Mouse (Mus musculus) heart, adult 9 months (tissue): ENCODE data around the gene Limd1.
A peak's percentile ranks its signal among the peaks of the same experiment; 100 is the strongest.
"Not testable (repeated sequence)": the region's sequence is repeated elsewhere in the genome, so short reads cannot be mapped to it uniquely, and the experiment has no call there.

Experiments used
- DNase-seq, 2 experiments: peaks; one replicate each; pipeline ENCODE4 v3.0.0; 2022; ENCODE audit warnings: low spot score in 2 of 2

Gene Limd1

DNA sequence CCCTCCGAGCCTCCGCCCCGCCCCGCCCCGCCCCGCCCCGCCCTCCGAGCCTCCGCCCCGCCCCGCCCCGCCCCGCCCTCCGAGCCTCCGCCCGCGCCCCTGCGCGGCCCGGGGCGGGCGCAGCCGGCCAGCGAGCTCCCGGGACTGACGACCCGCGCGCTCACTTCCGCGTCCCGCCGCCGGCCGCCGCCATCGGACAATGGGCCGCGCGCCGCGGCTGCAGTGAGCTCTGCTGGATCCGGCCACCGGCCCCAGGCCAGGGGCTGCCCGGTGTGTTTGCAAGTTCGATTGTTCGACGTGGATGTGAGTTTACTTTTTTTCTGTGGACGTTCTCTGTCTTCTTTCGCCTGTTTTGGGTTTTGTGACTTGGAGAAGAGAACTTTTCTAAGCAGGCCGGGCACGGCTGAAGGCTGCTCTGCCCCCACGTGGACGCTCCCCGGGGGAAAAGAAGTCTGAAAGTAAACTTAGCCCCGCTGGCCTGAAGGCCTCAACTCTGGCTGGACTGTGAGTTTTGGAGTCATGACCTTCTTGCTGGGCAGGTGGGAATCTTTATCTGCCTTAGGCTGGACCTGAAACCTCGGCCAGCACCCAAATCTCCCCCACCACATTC lies at the start of gene Limd1:
TSS of gene Limd1 (plus strand) at position 121 of the 610 bp plus-strand sequence.
- DNase-seq = peak; percentile 81

- DNase-seq = no peak
These were observed 48.6 kb upstream of the Limd1 start for GRCm38 (mm10) chr9:123429863-123430262.

DNA sequence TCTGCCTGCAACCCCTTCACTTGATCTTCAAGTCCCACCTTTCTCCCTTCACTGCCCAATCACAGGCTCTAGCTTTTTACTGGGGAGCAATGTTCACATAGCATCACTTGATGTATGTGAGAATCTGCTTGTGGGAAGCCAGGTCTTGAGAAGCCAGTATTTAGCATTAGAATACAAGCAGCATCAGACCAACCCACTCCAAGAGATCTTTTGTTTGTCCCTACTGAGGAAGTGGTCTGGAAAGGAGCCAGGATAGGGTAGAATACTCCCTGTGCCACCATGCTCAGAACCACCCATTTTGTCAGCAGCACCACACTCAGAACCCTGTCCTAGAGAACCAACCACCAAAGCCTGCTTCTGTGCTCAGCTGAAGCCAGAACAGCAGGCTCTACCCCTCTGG lies 47.5 kb upstream of the Limd1 start:
- DNase-seq = no peak

GRCm38 (mm10) chr9:123438223-123438622 lies 40.3 kb upstream of the Limd1 start:
- no peak for DNase-seq

GRCm38 (mm10) chr9:123440230-123441058 lies 38.1 kb upstream of the Limd1 start:
- DNase-seq = peak in 1 of 2 experiments; percentile 51

- not testable (repeated sequence) for DNase-seq
These were observed 31.4 kb upstream of the Limd1 start for GRCm38 (mm10) chr9:123447101-123447500.

DNA sequence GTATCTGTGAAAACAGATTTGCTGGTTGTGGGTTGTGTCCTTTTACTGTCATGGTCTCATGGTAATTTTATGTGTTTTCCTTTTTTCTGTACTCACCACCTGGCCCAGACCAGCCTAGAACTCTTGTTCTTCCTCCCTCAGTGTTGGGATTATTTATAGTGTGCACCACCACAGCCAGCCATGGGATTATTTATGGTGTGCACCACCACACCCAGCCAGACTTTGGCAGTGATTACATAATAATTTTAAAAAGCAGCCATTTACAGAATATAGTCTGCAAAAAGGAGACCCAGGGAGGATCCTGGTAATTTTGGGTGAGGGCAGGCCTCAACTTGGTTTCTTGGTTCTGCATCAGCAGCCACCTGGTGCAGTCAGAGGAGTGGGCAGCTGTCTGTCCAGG lies 29.9 kb upstream of the Limd1 start:
- DNase-seq = no peak

DNA sequence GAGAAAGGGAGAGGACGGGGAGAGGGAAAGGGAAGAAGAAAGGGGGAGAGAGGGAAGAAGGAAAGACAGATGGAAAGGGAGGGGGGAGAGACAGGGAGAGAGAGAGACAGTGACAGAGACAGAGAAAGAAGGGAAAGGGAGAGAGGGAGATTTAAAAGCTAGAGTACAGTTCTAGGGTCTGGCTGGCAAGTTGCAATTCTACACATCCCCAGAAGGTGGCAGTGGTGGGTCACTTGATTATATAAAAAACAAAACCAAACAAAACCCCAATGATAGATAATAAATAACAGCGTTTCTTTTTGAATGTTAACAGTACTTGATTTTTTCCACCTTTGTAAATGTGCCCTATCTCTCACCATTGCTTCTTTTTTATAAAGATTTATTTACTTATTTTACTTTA lies 28.3 kb upstream of the Limd1 start:
- DNase-seq = peak in 1 of 2 experiments; percentile 49

- no peak for DNase-seq
These were observed 26.7 kb upstream of the Limd1 start for GRCm38 (mm10) chr9:123451772-123452171.

GRCm38 (mm10) chr9:123456634-123457602 lies 21.6 kb upstream of the Limd1 start:
- DNase-seq = peak in 1 of 2 experiments; percentile 41

DNA sequence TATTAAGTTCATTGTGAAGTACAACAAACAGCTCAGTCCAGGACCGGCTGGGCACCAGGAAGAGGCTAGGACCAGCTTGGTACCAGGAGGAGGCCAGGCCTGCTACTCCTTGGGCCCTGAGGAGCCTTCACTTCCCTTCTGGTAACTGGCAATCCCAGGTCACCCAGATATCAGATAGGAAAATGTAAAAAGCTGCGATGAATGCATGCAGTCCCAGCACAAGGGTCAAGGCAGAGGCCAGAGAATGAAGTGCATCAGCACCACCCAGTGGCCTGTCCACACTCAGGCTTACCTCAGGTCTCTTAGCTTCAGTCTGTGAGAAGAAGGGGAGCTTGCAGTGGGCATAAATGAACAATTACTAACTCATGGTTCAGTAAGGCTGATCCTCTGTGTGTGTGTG lies 20.9 kb upstream of the Limd1 start:
- no peak for DNase-seq

- peak; percentile 72 to 76 for DNase-seq
These were observed 11.3 kb upstream of the Limd1 start for GRCm38 (mm10) chr9:123467141-123467620.

DNA sequence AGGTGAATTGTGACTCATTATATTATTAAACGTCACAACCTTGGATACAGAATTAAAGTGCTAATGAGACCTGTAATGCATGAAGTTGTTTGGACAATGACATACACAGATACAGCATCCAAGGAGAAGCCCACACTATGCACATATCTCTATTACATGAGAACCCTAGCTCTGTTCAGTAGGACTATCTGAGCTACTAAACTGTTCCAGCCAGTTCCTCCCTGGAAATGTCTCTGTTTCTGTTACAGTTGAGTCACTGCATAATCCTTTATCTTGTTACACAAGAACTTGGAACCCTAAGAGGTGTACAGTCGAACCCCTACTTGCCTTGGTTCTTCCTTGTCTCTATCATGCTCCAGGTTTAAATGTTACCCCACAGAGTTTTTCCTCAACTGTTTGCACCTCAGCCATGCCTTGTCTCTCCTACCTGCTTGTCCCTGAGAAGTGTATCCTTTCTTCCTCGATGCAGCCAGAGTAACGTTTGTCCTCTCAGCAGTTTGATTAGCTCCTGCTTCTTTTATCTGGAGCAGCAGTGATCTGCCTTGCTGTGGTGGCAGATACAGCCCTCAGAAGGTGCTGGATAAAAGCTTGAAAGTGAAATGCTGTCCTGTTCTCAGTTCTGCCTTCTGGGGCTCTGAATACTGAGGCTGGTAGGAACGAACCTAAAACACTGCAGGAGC lies 10.0 kb upstream of the Limd1 start:
- no peak for DNase-seq

- DNase-seq = no peak
These were observed 9.4 kb upstream of the Limd1 start for GRCm38 (mm10) chr9:123469087-123469486.

- DNase-seq = no peak
These were observed 5.1 kb upstream of the Limd1 start for GRCm38 (mm10) chr9:123473377-123473776.

GRCm38 (mm10) chr9:123475569-123475968 lies 2.9 kb upstream of the Limd1 start:
- peak in 1 of 2 experiments; percentile 41 for DNase-seq

GRCm38 (mm10) chr9:123478031-123478585 lies 398 bp upstream of the Limd1 start:
- DNase-seq = peak; percentile 57

DNA sequence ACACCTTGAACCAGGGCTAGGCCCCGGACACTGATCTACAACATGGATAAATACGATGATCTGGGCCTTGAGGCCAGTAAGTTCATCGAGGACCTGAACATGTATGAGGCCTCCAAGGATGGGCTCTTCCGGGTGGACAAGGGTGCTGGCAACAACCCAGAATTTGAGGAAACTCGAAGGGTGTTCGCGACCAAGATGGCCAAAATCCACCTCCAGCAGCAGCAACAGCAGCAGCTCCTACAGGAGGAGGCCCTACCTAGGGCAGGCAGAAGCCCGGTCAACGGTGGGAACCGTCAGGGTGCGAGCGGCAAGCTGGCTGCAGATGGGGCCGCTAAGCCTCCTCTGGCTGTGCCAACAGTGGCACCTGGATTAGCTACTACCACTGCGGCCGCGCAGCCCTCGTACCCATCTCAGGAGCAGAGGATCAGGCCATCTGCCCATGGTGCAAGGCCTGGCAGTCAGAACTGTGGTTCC lies 727 bp downstream of the Limd1 start:
- DNase-seq = peak in 1 of 2 experiments; percentile 48

DNA sequence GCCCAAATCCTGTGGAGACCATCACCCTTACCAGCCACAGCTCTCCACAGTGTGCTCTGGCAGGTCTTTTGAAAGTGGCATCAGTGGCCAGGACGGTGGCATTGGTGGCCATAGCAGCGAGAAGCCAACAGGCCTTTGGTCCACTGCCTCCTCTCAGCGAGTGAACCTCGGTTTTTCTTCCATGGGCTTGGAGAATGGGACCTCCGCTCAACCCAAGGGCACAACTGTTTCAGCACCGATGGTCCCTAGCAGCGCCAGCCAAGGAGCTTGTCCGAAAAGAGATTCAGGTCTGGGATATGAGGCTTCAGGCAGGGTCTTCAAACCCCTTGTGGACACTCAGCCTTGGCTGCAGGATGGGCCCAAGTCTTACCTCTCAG lies 1.4 kb downstream of the Limd1 start:
- no peak for DNase-seq

DNA sequence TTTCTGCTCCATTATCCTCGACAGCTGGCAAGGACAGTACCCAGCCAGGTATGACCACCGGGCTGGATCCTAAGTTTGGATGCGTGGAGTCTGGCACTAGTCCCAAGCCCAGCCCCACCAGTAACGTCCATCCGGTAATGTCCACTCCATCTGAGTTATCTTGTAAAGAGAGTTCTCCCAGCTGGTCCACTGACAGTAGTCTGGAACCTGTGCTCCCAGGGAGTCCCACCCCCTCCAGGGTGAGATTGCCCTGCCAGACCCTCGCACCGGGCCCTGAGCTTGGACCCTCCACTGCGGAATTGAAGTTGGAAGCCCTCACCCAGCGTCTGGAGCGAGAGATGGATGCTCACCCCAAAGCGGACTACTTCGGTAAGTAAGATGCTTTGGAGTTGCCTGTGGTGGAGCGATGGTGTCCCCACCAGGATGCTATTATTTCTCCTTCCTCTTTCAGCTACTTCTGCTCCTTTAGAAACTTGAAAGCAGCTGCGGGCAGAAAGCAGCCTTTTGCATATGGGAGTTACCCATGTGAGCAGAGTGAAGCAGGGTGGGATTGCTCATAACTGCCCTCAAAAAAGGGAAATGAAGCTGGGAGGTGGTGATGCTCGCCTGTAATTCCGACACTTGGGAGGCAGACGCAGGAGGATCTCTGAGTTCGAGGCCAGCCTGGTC lies 1.9 kb downstream of the Limd1 start:
- peak in 1 of 2 experiments; percentile 54 for DNase-seq
